Mouse (Mus musculus) neural tube, postnatal 0 days (tissue): ENCODE data around the gene Sp100. TPM values are rescaled to one million over a fixed set of nuclear protein-coding genes. Genes with fewer than 3 reads are reported as not detected.

ENCODE experiments used
- microRNA-seq: library from miRNA; unstranded; fragments of <30 nt; microRNA quantifications from one replicate; pipeline ENCODE4, GENCODE M21; 2016
- polyA plus RNA-seq: library from polyadenylated mRNA; unstranded; fragments of >200 nt; fragmentation: Nextera tagmentation; extraction: Ambion mirVana; gene quantifications from 2 replicates; pipeline ENCODE4 v1.2.1, GENCODE M21; 2015

The Sp100 gene
- 1.5 and 2.0 TPM in 2 replicates for polyA plus RNA-seq

GRCm38 (mm10) chr1:85649881-85650280 lies at the start of gene Sp100:
Gene Sp100, plus strand, starts transcription at chr1:85649988.

GRCm38 (mm10) chr1:85600078-85600477 lies 49.7 kb upstream of the Sp100 start, which contains the start of gene Sp140:
Gene Sp140, plus strand, starts transcription at chr1:85600378.

Small RNA genes lying within 50 kb of the gene (microRNA-seq; reads per million reads assigned to microRNA genes)
- gene Mir8096: not detected

Other genes starting within 250 kb of the Sp100 start
- not detected in 2 replicates for gene G530012D18Rik, start 74.3 kb upstream of the Sp100 start, polyA plus RNA-seq
- gene Sp110, start 51.2 kb upstream of the Sp100 start, polyA plus RNA-seq: 1.1 and 1.4 TPM in 2 replicates
- gene Sp140, start 49.6 kb upstream of the Sp100 start, polyA plus RNA-seq: 0.94 and 1.3 TPM in 2 replicates
- gene A630001G21Rik, start 128.7 kb downstream of the Sp100 start, polyA plus RNA-seq: 0.43 and 0.85 TPM in 2 replicates
- 45.1 and 49.7 TPM in 2 replicates for gene Cab39, start 143.5 kb downstream of the Sp100 start, polyA plus RNA-seq
- 251 and 261 TPM in 2 replicates for gene Itm2c, start 244.3 kb downstream of the Sp100 start, polyA plus RNA-seq